Mouse (Mus musculus) right cerebral cortex, adult 18-20 months (tissue): ENCODE measurements around the gene Slfn8.
"Not testable (repeated sequence)": the region's sequence is repeated elsewhere in the genome, so short reads cannot be mapped to it uniquely, and the experiment has no call there.

Experiments used
- DNase-seq: peaks from one replicate; pipeline ENCODE4 v3.0.0; 2022; ENCODE audit warnings: mixed read lengths

Slfn8 gene

DNA sequence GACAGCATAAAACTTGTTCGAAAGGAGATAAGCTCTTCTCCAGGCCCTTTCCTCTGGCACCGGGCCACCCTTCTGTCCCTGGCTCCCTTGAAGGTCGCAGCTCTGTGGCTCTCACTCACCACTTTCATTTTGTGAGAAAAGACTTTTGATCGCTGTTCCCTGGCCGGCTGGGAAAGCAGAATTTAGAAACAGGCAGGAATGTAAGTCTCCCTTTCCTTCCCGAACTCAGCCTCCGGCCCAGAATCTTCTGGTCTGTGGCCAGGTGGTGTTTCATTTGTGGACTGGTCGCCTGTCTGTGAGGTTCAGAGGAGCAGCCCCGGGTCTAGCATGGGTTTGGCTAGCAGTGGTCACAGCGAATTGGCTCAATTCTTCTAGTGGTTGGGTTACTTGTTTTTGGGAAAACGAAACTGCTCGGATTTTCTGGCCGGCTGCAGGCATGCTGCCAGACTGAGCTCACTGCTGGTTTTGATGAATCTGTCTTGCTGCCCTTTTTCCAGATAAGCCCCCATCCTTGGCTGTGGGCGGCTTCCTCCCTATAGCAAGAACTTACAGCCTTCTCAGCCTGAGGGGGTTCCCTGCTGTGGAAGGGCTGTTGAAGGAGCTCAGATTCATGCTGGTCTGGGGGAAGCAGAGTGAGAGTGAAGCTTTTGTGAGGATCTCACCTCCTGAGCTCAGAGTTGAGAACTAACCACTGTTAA, 29.0 kb downstream of the Slfn8 start, which contains the start of gene Slfn9:
Gene Slfn9, minus strand, starts transcription at position 362 of the 698 bp plus-strand sequence.
- peak; percentile 15 for DNase-seq

DNA sequence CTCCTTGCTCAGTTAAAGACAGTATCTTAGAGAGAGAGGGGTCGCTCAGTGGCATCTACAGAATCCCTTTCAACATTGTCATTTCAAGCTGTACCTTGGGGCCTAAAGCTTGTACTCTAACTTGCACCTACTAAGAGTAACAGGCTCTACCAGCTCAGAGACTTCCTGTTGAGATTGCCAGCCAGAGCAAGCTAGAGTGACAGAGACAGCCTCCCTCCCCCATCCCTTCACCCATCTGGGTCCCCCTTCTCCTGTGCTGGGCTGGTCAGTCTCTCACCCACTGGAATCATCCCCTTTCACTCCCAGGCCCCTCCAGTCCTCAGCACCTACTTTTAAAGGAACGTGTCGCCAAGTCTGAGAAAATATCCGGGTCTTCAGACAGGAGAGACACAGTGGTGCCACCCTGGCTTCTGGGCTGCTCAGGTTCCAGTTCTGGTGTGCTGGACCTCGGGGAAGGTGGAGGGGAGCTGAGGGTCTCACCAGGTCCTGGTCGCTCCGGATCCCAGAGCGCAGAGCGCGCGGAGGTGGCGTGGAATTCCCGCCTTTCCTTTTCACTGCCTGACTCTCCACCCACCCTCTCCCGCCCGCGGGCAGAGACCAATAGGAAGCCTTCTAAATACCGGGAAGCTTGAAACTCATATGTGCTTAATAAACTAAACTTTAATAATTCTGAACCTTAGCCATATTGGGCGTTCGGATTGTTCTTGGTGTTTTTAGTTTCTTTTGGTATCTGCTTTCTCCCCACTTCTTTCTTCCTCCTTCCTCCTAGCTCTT, 29.8 kb downstream of the Slfn8 start:
- not testable (repeated sequence) for DNase-seq

DNA sequence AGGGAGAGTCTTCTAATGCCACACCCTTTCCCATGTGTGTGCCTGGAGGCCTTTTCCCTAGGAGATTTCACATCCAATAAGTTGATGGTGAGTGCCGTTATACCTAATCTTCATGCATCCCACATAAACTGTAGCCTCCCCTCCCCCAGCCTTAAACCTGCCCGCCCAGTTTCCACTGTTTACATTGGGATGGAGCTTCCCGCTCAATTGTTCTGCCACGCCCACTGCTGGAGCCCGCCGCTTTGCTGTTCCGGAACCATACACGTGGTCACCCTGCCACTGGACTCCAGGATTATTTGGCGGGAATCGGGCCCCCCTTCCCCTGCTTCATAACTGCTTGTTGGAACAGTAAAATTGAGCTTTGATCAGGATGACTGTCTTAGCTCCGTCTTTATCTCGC, 31.3 kb downstream of the Slfn8 start:
- DNase-seq = no peak

GRCm38 (mm10) chr11:82987621-82988020, 33.0 kb downstream of the Slfn8 start:
- DNase-seq = no peak

DNA sequence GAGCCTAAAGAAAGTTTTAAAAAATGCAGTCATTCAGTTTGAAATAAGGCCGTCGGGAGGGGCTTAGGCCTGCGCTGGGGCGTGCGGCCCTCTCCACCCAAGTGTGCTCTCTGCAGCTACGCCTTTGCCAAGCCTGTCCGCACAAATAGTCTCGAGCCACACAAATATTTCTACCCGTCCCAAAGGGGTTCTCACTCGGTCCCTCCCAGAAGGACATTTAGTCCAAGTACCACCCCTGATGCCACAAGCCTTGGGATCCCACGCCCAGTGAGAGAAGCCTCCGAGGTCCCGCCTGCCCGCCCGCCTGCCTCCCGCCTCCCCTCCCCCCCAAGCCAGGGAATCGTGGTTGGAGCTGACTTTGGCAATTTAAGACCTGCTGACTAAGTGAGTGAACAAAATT, 37.4 kb downstream of the Slfn8 start:
- no peak for DNase-seq

DNA sequence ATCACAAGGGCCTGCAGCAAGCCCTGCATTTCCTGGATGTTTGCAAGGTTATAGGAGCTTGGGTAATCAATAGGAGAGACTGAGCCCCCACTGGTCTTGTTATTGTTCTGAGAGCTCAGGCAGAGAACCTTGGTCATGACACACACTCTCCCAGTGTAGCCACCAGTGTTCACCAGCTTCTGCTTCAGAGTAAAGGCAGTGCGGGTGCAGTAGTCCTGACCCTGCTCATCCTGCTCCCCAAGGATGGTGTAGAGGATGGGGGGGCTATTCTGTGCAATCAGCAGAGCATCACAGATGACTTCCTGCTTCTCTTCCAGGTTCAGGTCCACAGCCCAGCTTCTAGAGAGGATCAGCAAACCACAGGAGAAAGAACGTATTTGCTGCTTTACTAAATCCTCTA, 38.2 kb downstream of the Slfn8 start:
- not testable (repeated sequence) for DNase-seq

DNA sequence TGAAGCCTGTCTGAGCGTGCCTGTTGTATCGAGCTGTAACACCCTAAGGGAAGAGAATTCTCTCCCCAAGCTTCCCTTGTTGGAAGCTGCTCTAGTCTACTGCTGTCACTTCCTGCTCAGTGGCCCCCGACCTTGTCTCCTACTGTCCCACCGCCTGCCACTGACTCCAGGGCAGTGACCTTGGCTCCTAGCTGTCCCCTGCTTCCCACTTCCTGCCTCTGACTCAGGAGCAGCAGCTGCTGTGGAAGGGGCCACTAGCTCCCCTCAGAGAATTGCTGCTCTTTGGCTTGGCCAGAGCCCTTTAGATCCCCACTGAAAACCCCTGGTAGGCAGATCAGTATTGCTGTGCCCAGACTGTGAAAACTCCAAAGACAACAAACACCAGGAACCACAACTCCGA, 46.7 kb downstream of the Slfn8 start:
- no peak for DNase-seq

DNA sequence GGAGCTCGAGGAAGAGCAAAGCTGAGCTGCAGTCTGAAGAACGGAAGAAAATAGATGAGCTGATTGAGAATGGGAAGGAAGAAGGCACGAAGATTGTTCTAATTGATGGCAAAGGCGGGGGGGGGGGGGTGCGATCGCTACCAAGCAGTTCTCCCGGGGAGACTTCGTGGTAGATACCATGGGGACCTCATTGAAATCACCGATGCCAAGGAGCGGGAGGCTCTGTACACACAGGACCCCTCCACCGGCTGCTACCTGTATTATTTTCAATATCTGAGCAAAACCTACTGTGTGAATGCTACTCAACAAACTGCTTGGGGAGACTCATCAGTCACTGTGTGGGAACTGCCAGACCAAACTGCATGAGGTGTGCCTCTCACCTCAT, 49.0 kb downstream of the Slfn8 start:
- no peak for DNase-seq

GRCm38 (mm10) chr11:82970712-82971589, 49.7 kb downstream of the Slfn8 start:
- DNase-seq = peak; percentile 10

DNA sequence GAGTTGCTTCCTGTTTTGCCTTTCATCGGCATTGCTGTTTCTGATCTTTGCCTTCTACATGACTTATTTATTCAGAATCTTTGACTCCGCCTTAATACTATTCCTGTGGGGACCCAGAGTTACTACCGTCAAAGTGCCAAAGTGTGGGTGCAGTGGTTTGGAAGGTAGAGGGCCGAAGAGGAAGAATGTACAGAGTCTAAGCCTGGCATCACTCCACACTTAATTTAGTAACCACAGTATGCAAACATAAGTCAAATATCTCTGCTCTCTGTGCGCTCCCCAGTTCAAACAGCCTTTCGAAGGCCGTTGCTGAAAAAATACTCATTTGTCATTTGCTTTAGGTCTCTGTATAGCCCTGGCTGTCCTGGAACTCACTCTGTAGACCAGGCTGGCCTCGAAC, 58.4 kb downstream of the Slfn8 start:
- DNase-seq = no peak

GRCm38 (mm10) chr11:82961743-82962142, 58.9 kb downstream of the Slfn8 start:
- no peak for DNase-seq

GRCm38 (mm10) chr11:82959613-82960012, 61.0 kb downstream of the Slfn8 start:
- DNase-seq = peak; percentile 14

DNA sequence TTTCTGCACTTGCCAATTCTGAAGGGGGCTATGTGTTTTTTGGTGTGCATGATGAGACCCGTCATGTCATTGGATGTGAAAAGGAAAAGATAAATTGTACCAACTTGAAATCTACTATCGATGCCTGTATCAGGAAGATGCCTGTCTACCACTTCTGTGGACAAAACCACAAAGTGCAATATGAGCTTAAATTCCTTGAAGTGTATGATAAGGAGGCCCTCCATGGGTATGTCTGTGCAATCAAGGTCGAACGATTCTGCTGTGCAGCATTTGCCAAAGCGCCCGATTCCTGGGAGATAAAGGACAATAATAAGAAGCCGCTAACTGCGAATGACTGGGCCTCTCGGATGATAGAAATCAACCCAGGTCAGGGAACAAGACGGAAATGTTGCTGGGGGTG, 63.7 kb downstream of the Slfn8 start:
- no peak for DNase-seq

- DNase-seq = no peak
These were observed 66.0 kb downstream of the Slfn8 start for GRCm38 (mm10) chr11:82954631-82955030.

DNA sequence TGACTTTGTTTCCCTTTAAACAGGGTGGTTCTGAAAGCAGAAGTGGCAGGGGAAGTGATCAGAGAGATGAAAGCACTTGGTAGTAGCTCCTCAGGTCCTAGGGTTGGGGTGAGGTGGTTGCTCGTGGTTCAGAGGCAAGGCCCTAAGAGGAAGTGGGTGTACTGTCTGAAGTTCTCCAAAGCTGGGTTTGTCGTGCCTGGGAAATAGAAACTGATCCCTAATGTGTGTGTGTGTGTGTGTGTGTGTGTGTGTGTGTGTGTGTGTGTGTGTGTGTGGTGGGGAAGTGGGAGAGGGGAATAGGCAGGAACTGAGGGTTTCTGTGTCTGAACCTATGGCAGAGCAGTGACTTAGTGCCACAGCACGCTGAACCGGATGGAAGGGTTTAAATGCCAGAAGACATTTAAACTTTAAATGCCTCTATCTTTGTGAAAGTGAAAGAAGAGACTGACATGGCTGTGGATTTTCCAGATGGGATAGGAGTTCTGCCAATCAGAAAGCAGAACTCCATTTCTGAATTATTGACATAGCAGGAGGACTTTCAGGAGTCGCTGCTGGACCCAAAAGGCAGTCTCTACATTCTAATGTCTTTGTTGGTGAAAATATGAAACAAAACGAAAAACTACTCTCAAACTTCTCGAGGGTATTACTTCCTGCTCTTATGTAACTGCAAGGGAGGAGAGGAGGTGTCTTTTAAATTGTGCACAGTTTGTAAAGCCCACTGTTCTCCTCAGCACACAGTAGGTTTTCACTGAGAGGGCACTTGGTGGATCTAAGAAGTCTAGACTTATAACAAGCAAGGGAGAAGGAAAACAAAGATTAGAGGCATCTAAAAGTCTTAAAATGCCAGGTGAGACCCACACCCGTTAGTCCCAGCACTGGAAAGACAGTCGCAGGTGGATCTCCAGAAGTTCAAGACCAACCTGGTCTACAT, 67.7 kb downstream of the Slfn8 start:
- no peak for DNase-seq
